Mouse (Mus musculus): ENCODE results near the gene Prim2.

DNA sequence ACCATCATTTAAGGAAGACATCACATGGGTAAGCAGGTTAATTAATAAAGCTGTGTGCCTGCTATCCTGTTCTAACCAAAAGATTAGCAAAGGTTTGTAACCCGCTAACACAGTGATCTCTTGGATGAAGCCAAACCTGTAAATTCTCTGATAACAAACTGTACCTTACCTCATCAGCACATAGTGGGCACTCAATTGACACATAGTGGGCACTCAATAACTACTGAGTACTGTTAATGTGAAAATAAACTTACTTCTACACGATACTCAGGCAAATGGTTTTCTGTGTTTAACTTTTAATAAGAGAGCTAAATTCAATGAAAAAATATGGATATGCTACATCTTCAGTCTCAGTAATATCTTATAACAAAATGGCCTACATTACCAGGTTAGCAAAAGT is 139.1 kb downstream of the Prim2 start:
- TF ChIP-seq GATA1 (IDR thresholded peaks at IDR 0.05; ENCODE audit: low read length), result no peak
- no peak for TF ChIP-seq TAL1 (IDR thresholded peaks at IDR 0.05; ENCODE audit: low read length)
